Mouse (Mus musculus): ENCODE data around the gene Pptc7.

Pptc7 gene

DNA sequence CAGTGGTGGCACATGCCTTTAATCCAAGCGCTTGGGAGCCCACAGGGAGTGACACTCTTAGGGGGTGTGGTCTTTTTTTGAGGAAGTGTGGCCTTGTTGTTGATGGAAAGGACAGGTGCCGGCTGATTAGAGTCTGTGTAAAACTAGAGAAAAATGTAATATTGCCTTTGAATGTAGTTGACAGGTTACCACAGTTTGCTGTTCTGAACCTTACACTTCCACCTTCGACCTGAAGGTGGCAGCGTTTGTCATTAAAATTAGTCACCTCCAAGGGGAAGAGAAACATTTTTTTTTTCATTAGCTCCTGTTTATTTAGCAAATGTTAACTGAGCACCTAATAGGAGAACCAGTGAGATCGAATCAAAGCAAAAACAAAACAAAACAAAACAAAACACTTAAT, 16.3 kb upstream of the Pptc7 start:
- peak; percentile 86 for DNase-seq

DNA sequence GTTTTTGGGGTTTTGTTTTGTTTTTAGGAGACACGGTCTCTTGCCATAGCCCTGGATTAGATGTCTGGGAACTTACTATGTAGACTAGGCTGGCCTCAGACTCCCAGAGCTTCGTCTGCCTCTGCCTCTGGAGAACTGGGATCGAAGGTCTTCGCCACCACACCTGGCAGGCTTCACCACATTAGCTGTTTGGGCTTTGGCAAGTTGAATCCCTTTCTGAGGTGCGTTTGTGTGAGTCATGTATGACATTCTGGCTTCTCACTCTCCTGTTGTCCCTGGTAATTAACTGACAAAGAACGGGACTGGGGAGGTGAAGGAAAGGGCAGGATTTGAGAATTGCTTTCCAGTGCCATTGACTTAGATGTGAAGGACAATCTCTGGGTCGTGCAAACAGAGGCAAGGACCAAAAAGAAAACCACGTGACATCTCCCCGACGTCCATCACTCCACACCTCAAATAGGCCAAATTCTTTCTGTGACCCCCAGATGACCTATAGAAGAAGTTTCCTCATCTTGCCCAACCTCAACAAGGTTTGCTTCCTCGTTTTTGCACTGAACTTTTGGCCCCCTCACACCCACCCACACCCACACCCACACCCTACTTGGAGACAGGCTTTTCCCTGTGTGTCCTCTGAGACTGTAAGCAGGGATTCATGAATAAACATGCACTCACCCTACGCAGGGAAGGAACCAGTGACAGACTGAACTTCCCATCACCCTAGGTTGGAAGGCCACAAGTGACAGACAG, 15.1 kb upstream of the Pptc7 start:
- peak; percentile 47 for DNase-seq

DNA sequence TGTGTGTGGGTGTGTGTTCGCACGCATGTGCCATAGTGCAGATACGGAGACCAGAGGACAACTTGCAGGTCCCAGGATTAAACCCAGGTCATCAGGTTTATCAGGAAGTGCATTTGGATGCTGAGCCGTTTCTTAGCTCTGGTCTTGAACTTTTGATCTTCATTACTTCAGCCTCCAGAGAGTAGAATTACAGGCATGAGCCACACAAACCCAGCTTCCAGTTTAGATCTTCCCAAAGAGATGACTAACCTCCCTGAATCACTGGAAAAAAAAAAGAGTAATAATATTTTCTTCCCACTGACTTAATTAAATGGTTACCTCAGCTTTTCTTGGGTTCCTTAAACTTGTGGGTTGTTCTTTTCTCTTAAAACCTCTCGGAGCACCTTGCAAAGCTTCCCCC, 11.3 kb upstream of the Pptc7 start:
- DNase-seq: no peak

DNA sequence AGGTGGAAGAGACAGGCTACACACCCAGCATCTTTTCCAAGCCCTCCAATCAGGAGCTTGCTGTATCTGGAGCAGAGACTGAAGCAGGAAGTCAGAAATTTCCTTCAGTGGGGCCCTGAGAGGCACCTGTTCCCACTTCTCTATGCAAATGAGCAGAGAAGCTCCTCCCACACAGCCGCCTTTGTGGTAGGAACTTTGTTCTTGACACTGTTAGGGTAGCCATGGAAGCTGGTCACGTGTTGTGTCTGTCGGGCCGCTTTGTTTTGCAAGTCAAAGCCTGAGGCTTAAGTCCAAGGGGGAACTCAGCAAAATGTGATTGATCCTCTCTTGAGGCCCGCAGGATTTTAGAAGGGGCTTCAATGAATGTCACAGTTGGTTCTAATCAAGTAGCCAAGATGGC, 9.4 kb upstream of the Pptc7 start:
- peak; percentile 79 for DNase-seq

DNA sequence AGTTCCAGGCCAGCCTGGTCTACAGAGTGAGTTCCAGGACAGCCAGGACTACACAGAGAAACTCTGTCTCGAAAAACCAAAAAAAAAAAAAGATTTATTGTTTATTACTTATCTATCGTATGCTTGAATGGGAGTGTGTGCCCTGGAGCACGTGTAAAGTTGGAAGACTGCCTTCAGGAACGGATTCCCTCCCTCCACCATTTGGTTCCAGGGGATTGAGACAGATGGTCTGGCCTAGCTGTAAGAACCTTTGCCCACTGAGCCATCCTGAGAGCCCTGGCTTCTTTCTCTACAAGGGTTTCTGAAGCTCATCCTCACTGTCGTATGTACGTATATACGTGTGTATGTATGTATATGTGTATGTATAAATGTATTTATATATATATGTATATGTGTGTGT, 5.2 kb upstream of the Pptc7 start:
- DNase-seq: no peak

DNA sequence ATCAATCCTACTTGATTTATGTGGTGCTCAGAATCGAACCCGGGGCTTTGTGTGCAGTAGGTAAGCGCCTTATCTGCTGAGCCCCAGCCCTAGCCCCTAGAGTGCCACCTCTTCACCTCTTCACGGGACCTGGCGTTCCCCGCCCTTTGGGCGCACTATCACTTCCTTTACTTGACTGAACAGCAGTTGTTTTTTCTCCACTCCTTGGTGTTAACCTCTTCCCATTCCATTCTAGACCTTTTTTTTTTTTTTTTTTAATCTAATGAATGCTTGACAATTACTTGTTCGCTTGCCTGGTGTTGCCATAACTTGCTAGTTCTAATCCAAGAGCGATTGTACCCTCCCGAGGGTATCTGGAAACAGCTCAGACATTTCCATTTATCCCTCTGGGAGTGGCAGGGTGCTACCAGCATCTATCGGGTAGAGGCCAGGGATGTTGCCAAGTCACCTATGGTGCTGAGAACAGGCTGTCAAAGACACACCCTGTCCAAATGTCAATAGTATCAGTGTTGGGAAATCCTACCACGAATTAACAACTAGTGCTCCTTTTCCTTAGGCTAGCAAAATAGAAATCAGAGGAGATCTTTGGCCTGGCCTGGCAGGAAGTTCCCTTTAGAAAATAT, 4.3 kb upstream of the Pptc7 start:
- DNase-seq: no peak

DNA sequence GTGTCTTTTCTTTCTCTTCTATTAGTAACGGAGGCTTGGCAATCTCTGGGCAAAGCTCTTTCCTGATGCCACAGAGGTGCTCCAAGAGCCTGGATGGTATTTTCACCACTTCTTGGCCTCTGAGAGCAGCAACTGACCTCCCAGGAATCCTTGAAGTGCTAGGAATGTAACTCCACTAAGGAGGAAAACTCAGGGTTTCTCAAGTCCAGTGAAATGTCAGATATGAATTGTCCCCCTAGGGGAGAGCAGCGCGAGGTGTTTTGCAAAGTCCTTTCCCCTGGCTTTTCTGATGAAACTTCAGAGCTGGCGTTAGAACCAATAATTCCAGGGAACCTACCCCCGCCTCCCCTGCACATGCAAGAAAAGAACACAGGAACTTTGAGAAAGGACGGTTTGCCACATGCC, 3.7 kb upstream of the Pptc7 start:
- peak; percentile 53 for DNase-seq

DNA sequence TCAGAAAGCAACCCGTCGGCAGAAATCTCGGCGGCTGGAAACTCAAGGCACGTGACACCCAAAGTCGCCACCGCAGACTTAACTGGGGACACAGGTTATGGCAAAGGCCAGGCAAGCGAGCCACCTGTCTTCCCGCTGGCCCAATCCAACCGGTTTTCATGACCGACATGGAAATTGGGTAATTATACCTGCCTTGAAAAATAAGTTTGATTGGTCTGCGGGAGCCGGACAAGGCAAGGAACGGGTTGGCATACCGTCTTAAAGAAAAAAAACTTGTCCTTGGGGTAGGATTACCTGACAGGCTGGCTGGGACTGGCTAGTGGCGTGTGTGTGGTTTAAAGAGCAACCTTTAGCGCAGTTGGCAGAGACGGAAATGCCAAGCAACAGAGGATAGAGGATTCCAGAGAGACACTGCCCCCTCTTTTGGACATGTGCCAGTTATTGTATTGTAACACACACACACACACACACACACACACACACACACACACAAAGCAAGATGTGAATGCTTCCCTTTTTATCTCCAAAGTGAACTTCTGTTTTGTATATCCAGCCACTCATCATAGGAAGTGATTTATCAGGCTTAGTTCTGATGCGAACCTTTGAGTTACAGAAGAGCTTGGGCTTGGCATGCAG, 3.2 kb upstream of the Pptc7 start:
- DNase-seq: peak; percentile 66

DNA sequence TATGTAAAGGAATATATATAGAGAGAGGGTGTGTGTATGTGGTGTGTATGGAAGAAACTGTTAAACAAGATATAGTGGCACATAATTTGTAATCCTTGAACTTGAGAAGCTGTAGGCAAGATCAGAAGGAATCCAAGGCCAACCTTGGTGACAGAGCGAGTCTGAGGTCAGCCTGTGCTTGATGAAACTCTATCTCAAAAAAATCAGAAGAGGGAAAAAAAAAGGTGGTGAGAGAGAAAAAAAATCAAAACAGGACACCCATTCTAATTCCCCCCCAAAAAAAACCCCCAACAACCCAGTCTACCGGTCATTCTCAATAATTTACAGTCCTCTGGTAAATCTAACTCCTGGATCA, 360 bp upstream of the Pptc7 start:
- no peak for DNase-seq

DNA sequence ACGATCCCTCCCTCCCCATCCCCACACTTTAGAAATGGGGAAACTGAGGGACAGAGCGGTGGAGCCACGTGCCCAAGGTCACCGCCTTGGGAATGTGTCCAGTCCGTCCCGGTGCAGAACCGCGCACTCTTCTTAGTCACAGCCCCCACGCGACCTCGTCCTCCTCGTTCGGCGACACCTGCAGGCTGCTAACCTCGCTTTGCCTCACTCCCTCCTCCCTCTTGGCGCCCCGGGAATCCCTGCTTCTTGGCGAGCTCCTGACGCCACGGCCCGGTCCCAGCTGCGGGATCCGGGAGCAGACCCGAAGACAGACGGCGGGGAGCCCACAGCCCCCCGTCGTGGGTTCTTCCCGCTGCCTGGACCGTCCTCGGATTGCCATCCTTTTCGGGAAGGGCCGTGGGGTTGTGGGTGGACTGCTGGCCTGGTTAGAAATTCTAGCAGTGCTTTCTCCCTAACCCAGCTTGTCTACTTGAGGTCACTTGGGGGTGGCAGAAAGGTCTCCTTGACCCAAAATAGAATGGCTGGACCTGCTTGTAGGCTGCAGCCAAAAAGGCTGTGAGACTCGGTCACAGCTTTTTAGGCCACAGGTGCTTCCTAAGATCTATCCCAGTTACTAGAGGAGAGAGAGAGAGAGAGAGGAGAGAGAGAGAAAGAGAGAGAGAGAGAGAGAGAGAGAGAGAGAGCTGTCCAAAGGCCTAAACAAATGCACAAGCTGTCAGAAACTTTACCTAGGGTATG, 1.0 kb downstream of the Pptc7 start:
- DNase-seq: peak; percentile 60

DNA sequence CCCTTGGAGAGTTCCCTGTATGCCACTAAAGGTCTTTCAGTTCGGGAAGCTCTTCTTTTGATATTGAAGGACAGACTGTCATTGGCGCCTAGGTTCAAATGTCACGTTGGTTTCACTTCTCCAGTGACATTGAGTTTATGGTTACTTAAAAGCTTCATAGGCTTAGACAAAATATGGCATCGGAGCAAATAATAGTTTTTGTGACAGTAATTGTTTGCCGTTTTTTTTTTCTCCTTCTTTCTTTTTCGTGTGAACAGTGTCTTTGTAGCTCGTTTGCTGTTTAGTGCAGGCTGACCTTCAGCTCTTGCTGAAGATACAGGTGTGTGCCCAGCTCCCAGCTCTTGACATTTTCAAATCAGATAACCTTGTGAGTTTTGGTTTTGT, 1.6 kb downstream of the Pptc7 start:
- DNase-seq: no peak

DNA sequence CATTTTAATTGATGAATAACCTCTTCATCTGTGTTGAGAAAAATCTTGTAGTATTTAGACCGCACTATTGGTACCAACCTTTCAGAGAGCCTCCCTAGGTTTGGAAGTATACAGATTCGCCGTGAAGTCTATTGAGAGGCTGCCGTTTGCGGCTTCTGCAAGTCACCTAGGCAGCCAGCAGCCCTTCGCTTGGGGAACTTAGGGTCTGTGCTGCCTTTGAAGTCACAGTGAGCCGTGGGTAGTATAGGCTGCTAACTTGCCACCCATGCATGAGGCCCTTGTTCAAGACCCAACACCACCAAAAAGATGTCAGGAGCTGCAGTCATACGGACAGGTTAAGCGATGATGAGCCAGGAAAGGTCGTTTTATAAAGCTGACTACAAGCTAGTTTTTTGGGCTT, 2.0 kb downstream of the Pptc7 start:
- no peak for DNase-seq

DNA sequence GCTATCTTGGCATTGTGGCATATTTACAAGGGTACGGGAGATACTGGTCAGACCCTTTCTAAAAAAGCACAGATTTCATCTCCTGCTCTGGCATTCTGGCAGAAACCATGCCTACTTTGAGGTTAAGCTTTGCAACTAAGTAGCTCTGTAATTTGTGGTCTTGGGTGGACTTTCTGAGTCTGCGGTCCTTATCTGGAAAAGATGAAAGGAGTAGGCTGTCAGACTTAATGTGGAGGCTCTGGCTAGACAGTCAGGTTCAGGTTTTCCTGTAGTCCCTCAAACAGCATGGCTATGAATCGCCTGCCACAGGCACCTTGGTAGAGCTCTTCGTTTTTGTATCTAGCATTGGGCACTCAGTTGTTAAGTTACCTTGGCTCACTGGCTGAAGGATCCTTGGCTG, 2.9 kb downstream of the Pptc7 start:
- no peak for DNase-seq

DNA sequence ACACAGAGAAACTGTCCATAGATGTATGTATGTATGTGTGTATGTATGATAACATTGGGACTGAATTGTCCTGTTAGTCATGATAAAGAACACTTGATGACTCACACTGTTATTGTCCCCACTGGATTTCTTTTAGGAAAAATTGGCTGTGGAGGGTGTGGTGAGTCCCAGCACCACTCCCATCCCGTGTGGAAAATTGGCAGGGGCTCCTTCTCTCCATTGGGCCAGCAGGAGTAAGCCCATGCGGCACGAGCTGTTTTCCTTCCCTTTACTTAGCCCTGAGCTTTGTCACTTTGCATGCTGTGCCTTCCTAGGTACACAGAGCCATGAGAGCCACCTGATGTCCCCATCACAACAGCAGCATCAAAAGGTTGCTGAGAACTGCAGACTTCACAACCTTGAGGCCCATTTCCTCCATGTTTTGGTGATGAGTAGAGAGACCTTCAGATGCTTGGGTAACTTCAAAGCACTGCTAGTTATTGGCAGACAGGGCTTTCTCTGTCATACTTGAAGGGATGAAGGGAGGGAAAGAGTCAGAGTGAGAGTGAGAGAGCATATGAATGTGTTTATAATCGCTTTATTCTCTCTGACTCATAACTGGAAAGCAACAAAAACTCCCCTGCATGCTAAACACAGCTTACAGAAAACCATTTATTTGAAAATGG, 4.1 kb downstream of the Pptc7 start:
- peak; percentile 53 for DNase-seq

DNA sequence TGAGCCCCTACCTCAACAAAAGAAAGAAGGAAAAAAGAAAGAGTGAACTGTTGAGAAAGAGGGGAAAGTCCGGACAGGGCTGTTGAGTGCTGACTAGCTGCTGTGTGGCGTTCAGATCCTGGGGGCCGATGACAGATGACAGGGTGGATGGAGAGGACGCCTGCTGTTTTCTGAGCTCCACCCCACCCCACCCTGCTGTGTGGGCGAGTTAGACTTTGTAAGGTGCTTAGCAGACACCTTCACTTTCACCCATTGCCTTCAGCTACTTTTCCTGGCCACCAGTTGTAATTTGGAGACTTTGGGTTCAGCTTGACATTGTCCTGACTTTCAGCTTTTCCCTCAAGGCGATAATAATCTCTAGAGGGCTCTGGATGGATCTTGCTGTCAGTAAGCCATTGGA, 7.0 kb downstream of the Pptc7 start:
- no peak for DNase-seq

DNA sequence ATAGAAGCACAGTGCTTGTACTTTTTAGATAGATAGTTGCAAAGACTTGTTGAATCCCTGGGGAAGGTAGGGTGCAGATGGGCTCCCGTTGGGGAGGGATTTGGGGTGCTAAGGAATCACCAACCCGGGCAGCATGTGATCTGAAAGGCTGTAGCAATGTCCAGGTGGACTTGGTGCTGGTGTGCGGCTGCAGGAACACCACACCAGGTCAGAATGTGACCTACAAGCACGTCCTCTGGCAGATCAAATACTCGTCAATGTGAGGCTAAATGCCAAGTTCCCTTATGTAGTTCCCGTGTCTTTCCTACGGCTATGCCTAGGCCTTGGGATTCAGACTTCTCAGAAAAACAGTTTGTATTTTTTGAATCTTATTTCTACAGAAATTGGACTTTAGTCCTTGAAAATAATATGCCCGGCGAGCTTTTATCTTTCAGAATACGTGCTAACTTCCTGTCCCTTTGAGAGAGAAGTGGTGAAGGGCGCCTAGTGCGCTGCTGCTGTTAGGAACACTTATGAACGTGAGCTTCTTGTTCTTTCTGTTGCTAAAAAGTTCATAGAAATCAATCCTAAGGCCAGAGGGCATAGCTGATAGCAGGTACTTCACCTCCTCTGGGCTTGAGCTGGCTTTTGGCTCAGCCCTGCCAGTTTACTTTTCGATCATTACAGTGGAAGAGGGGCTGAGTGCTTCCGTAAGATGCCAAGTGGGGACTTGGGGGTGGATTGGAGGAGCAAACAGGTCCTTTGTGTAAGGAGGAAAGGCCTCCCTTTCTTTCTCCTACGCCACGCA, 7.6 kb downstream of the Pptc7 start:
- peak; percentile 41 for DNase-seq

DNA sequence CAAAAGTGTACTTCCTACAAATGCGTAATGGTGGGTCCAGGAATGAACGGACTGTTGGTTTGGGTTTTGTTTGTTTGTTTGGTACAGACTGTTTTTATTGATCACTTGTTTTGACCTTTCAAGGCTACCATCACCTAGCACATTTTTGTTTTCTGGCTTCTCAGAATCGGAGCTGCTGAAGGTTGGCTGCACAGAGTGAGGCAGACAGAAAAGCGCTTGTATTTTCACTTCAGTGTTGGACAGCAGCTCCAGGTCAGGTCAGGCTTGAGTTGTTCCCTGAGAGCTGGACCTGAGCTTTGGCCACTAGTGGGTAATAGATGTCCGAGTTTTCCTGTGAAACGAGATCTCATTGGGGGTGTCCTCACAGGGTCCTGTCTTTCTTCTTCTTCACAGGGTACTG, 9.0 kb downstream of the Pptc7 start:
- no peak for DNase-seq

DNA sequence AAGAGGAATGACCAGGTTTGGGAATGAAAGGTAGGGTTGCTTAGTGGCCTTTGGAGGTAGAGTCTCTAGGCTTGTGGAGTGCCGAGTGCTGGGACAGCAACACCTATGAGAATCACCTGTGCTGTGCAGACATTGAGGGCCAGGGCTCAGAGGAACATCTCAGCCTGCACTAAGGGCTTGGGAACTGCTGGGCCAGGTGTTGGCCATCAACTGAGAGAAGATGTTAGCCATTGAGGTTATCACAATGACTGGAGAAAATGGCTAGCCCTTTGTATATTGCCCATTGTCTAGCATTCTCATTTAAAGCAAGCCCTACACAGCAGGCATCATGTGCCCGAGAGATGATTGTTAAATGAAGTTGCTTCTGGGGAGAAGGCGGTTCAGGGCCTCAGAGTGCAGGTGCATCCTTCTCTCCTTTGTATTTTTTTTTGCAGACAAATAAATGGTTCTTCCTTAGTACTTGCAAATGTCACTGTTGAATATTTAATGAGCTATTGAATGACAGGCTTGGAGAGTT, 10.1 kb downstream of the Pptc7 start:
- DNase-seq: no peak

DNA sequence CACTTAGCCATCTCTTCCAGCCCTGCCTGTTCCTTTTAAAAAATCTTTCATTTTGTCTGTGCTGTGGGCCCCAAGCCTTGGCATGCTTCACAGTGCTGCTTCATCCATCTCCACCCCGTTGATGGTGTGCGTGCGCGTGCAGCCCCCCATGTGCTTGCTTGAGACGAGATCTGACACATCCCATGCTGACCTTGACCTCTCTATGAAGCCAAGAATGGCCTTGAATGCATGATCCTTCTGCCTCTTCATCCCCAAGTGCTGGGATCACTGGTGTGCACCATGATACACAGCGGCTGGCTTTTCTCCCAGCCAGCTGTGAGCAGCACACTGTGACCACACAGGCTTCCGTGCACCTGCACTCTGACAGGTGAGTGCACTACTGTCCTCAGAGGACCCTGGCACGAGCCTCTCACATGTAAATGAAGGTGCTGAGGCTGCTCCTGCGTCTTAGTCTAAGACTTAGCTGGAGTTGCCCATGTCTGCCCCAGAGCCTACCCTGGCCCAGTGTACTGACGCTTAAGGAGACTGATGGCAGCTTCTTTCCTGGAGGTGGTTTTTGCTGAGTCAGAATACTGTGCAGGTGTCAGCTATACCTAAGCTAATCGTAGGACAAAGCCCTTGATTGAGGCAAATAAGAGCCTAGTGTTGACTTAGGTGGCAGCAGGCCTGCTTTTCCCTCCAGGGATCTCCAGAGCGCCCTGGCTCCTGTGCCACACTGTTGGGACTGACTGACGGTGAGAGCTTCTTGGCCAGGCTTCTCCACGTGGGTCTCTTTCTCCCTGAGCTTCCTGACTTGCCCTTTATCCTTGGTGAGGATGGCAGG, 11.2 kb downstream of the Pptc7 start:
- no peak for DNase-seq

DNA sequence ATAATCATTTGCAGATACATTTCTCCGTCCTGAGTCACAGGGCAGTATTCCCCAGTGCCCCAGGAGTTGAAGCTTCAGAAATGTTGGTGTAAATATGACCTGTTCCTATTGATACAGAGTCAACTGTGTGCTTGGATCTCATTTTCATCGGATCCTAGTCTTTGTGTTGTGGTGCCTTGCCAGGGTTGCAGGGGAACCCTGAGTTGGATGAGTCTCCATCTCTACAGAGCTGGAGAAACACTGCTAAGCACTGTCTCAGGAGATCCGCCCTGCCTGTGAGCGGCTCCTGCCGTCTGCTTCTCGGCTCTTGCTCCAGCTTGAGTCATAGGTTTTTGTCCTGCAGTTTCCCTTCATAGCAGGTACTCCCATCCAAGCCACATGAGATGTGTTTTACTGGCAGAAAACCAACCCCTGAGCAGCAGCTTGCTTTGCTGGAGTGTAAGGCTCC, 15.9 kb downstream of the Pptc7 start:
- DNase-seq: no peak
